Mouse (Mus musculus) CH12.LX (cell line): Measurements from ENCODE around the gene Espn. TPM values are rescaled to one million over a fixed set of nuclear protein-coding genes. Genes with fewer than 3 reads are reported as not detected.

ENCODE experiments used
- DNase-seq: peaks from one replicate; pipeline ENCODE4 v3.0.0-alpha.2; 2013; ENCODE audit errors: extremely low read depth
- H3K27ac ChIP-seq: 2 replicates; pipeline ENCODE4 v1.5.1; 2012; ENCODE audit warnings: low read depth, mild to moderate bottlenecking, control low read depth, moderate library complexity; ENCODE audit not compliant: insufficient read depth
- H3K27me3 ChIP-seq: replicated peaks from 2 replicates; pipeline ENCODE3; 2012; ENCODE audit warnings: inconsistent platforms
- H3K36me3 ChIP-seq, 2 experiments: replicated peaks in 1 of 2; 2 replicates each; pipeline versions ENCODE3 to v1.6.1; 2012; ENCODE audit warnings: inconsistent platforms in 1 of 2, low read length in 1 of 2, mild to moderate bottlenecking in 1 of 2, mixed read lengths in 1 of 2, moderate library complexity in 1 of 2; ENCODE audit not compliant: control insufficient read depth in 1 of 2, insufficient read depth in 1 of 2
- H3K4me1 ChIP-seq, 2 experiments: 2 replicates each; pipeline ENCODE4 v1.6.1; 2012; ENCODE audit warnings: inconsistent platforms in 1 of 2, moderate library complexity in 1 of 2; ENCODE audit not compliant: insufficient read depth in 2 of 2, control insufficient read depth in 1 of 2
- H3K4me2 ChIP-seq: 2 replicates; pipeline ENCODE4 v1.6.1; 2012; ENCODE audit warnings: low read depth, mild to moderate bottlenecking, control low read depth; ENCODE audit not compliant: poor library complexity, insufficient read depth, severe bottlenecking
- H3K4me3 ChIP-seq, 3 experiments: fragments of 150-350 bp in 1 of 3; sonication (generic) in 1 of 3; replicated peaks in 1 of 3; 2 replicates each; pipeline versions ENCODE3 to v1.5.1; 2011 to 2012; ENCODE audit warnings: low read depth in 2 of 3, low read length in 2 of 3, mild to moderate bottlenecking in 2 of 3, moderate library complexity in 2 of 3, control low read depth in 1 of 3, improper control_type of control experiment in 1 of 3, inconsistent platforms in 1 of 3, mixed read lengths in 1 of 3; ENCODE audit not compliant: poor library complexity in 1 of 3
- H3K79me2 ChIP-seq: replicated peaks from 2 replicates; pipeline ENCODE4 v1.6.1; 2012; ENCODE audit warnings: mild to moderate bottlenecking, moderate library complexity; ENCODE audit not compliant: control insufficient read depth, poor library complexity, insufficient read depth, severe bottlenecking; ENCODE audit errors: extremely low read depth
- H3K9ac ChIP-seq: 2 replicates; pipeline ENCODE4 v1.6.1; 2012; ENCODE audit warnings: low read depth, mild to moderate bottlenecking, control low read depth, moderate library complexity; ENCODE audit not compliant: insufficient read depth
- H3K9me3 ChIP-seq: replicated peaks from 2 replicates; pipeline ENCODE3; 2012; ENCODE audit warnings: low read length, inconsistent platforms, mixed read lengths
- CTCF ChIP-seq, 2 experiments: IDR thresholded peaks in 1 of 2; conservative IDR thresholded peaks in 1 of 2; 2 replicates each; pipeline ENCODE4 v1.5.1; 2011 to 2012; ENCODE audit warnings: low read depth in 2 of 2, low read length in 2 of 2, improper control_type of control experiment in 1 of 2, inconsistent platforms in 1 of 2, mild to moderate bottlenecking in 1 of 2, moderate library complexity in 1 of 2
- E2F4 ChIP-seq: IDR thresholded peaks from 2 replicates; pipeline ENCODE4 v1.6.1; 2011; ENCODE audit warnings: low read depth, low read length, improper control_type of control experiment; ENCODE audit not compliant: insufficient replicate concordance
- HCFC1 ChIP-seq: IDR thresholded peaks from 2 replicates; pipeline ENCODE4 v1.6.1; 2012; ENCODE audit warnings: low read depth, mild to moderate bottlenecking, inconsistent platforms, low read length, improper control_type of control experiment
- JUND ChIP-seq: conservative IDR thresholded peaks from 2 replicates; pipeline ENCODE4 v1.6.1; 2011; ENCODE audit warnings: low read depth, low read length, improper control_type of control experiment
- KAT2A ChIP-seq: IDR thresholded peaks from 2 replicates; pipeline ENCODE4 v1.6.1; 2012; ENCODE audit warnings: low read length, improper control_type of control experiment, inconsistent platforms; ENCODE audit not compliant: insufficient replicate concordance
- MAX ChIP-seq: IDR thresholded peaks from 2 replicates; pipeline ENCODE4 v1.6.1; 2011; ENCODE audit warnings: low read length, improper control_type of control experiment
- MEF2A ChIP-seq: IDR thresholded peaks from 2 replicates; pipeline ENCODE4 v1.6.1; 2014; ENCODE audit warnings: low read depth, mild to moderate bottlenecking, inconsistent platforms, low read length, improper control_type of control experiment, borderline replicate concordance
- PAX5 ChIP-seq: IDR thresholded peaks from 2 replicates; pipeline ENCODE4 v1.6.1; 2012; ENCODE audit warnings: low read length, inconsistent platforms, mixed read lengths
- POLR2A ChIP-seq: IDR thresholded peaks from 2 replicates; pipeline ENCODE4 v1.6.1; 2011; ENCODE audit warnings: low read depth, mild to moderate bottlenecking, improper control_type of control experiment, low read length
- POLR2AphosphoS2 ChIP-seq: IDR thresholded peaks from 2 replicates; pipeline ENCODE4 v1.6.1; 2011; ENCODE audit warnings: low read depth, low read length, improper control_type of control experiment
- RAD21 ChIP-seq: IDR thresholded peaks from 2 replicates; pipeline ENCODE4 v1.6.1; 2011; ENCODE audit warnings: low read depth, mild to moderate bottlenecking, low read length, improper control_type of control experiment, moderate library complexity
- RCOR1 ChIP-seq: conservative IDR thresholded peaks from 2 replicates; pipeline ENCODE4 v1.6.1; 2012; ENCODE audit warnings: low read depth, mild to moderate bottlenecking, inconsistent platforms, low read length, improper control_type of control experiment
- SIN3A ChIP-seq: IDR thresholded peaks from 2 replicates; pipeline ENCODE4 v1.6.1; 2012; ENCODE audit warnings: low read length, improper control_type of control experiment, inconsistent platforms
- SMC3 ChIP-seq: IDR thresholded peaks from 2 replicates; pipeline ENCODE4 v1.6.1; 2011; ENCODE audit warnings: low read depth, low read length, improper control_type of control experiment
- TBP ChIP-seq: conservative IDR thresholded peaks from 2 replicates; pipeline ENCODE4 v1.6.1; 2011; ENCODE audit warnings: low read depth, low read length, improper control_type of control experiment
- UBTF ChIP-seq: IDR thresholded peaks from 2 replicates; pipeline ENCODE4 v1.6.1; 2012; ENCODE audit warnings: low read depth, mild to moderate bottlenecking, inconsistent platforms, low read length, improper control_type of control experiment, moderate library complexity
- ZC3H11A ChIP-seq: IDR thresholded peaks from 2 replicates; pipeline ENCODE4 v1.6.1; 2012; ENCODE audit warnings: low read depth, mild to moderate bottlenecking, inconsistent platforms, low read length, improper control_type of control experiment
- ZMIZ1 ChIP-seq: IDR thresholded peaks from 2 replicates; pipeline ENCODE4 v1.6.1; 2012; ENCODE audit warnings: low read depth, mild to moderate bottlenecking, inconsistent platforms, low read length, improper control_type of control experiment
- ZNF384 ChIP-seq: IDR thresholded peaks from 2 replicates; pipeline ENCODE4 v1.6.1; 2012; ENCODE audit warnings: low read depth, low read length, improper control_type of control experiment, inconsistent platforms
- dilution Hi-C: fragments of 300-500 bp; cut with MboI; formaldehyde crosslinking; loops from 2 replicates; pipeline ENCODE4 v1.14.3; 2020; ENCODE audit warnings: low sequenced_read_pairs; ENCODE audit not compliant: extremely low pct_unique_long_range_greater_than_20kb, extremely low pct_ligation_motif_present
- in situ Hi-C: fragments of 300-500 bp; cut with MboI; formaldehyde crosslinking; loops from 3 replicates; pipeline ENCODE4 v1.14.3; 2019; ENCODE audit warnings: low sequenced_read_pairs, low pct_ligation_motif_present, low pct_unique_long_range_greater_than_20kb, mixed read lengths
- polyA plus RNA-seq: library from polyadenylated mRNA; unstranded; fragments of >175 nt; gene quantifications from 2 replicates; pipeline ENCODE4 v1.2.1, GENCODE M21; 2012; ENCODE audit warnings: low read depth; ENCODE audit not compliant: insufficient read length
- total RNA-seq, 2 experiments: library from RNA; depleted of rRNA; stranded (reverse); fragments of 300-350 nt in 1 of 2; fragments of >200 nt in 1 of 2; gene quantifications; 2 replicates each; pipeline ENCODE4 v1.2.3; 2012 to 2014

Espn gene
- total and polyA plus RNA-seq, 3 experiments = 0.25 TPM; not detected in 2

- Histone ChIP-seq H3K4me1 (peaks cover 15 to 19% of the 10 kb centered on the region in 2 experiments), H3K4me2 (no peak overlapping the region), H3K79me2 (no peaks in the 10 kb centered on the region), H3K27ac (no peak overlapping the region), H3K4me3 (no peak overlapping the region), H3K9me3 (peaks cover 6% of the 10 kb centered on the region), H3K27me3 (peaks cover 89% of the 10 kb centered on the region), H3K9ac (no peak overlapping the region), H3K36me3 (no peaks in the 10 kb centered on the region)
- DNase-seq = no peak
- in situ Hi-C loops (no loop called here), dilution Hi-C loops (no loop called here)
- no peak for TF ChIP-seq SIN3A
- no peak for TF ChIP-seq POLR2AphosphoS2
- no peak for TF ChIP-seq UBTF
- no peak for TF ChIP-seq HCFC1
- TF ChIP-seq ZMIZ1 = no peak
- TF ChIP-seq SMC3 = no peak
- TF ChIP-seq PAX5 = no peak
- no peak for TF ChIP-seq JUND
- TF ChIP-seq ZNF384 = no peak
- TF ChIP-seq RAD21 = no peak
- no peak for TF ChIP-seq KAT2A
- no peak for TF ChIP-seq MEF2A
Observed at GRCm38 (mm10) chr4:152088556-152089120, 63.5 kb downstream of the Espn start.

DNA sequence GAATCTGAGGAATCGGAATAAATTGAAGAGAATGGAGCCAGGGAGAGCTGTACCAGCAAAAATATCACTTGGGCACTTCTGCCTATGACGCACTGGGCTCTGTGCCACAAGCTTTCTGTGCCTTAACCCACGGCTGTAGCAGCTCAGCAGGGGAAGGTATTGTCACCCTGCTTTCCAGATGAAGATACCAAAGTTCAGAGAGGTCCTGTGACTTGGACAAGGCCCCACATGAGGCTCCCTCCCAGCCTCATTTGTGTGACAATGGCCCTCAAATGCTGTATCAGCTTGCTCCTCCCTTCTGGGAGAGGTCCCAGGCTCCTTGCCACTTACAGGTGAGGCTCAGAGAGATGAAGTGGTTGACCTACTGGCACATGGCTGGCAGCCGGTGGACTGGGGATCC, 64.0 kb downstream of the Espn start:
- H3K36me3 ChIP-seq = no peaks in the 10 kb centered on the region
- no peak overlapping the region for H3K9ac ChIP-seq
- TF ChIP-seq MAX (no peak), CTCF (conservative IDR thresholded peaks at IDR 0.05 in 1 of 2, IDR thresholded peaks at IDR 0.05 in 1 of 2; ENCODE audit: low read depth in 2 of 2, low read length in 2 of 2) (no peak), ZC3H11A (no peak), RCOR1 (no peak), HCFC1 (no peak), ZMIZ1 (no peak), JUND (no peak), POLR2A (no peak), RAD21 (no peak), TBP (no peak), E2F4 (no peak)
- TF ChIP-seq, all 38 proteins: peak for 0
- Histone ChIP-seq H3K79me2 (no peaks in the 10 kb centered on the region), H3K27me3 (peaks cover 89% of the 10 kb centered on the region), H3K27ac (no peak overlapping the region), H3K4me3 (no peak overlapping the region), H3K4me2 (no peak overlapping the region), H3K9me3 (peaks cover 6% of the 10 kb centered on the region), H3K4me1 (peaks cover 15 to 16% of the 10 kb centered on the region in 2 experiments)
- no peak for DNase-seq
- dilution Hi-C loops = no loop called here
- in situ Hi-C loops = no loop called here
